Mouse (Mus musculus): Measurements from ENCODE around the gene Yipf4. TPM values are rescaled to one million over a fixed set of nuclear protein-coding genes. Genes with fewer than 3 reads are reported as not detected.

The Yipf4 gene
- total and polyA plus RNA-seq, 3 experiments, result 28.9 to 77.7 (median 41.6) TPM

DNA sequence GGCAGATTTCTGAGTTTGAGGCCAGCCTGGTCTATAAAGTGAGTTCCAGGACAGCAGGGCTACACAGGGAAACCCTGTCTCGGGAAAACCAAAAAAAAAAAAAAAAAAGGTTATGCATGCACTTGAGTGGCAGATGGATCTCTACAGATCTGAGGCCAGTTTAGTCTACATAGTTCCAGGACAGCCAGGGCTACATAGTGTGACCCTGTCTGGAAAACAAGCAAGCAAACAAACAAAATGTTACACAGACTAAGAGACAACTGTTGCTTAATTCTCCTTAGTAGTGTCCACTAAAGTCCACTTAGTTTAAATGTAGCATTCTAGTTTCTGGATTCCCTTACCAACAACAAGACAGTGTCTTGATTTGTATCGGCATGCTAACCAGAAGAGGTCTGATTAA, 36.8 kb downstream of the Yipf4 start:
- dilution Hi-C loops (cut with MboI; ENCODE audit: extremely low pct_ligation_motif_present, extremely low pct_unique_long_range_greater_than_20kb, low sequenced_read_pairs), result no loop called here
- Histone ChIP-seq H3K79me2 (replicated peaks; ENCODE audit: control insufficient read depth, extremely low read depth, insufficient read depth, poor library complexity, severe bottlenecking) (peaks cover 25% of the 10 kb centered on the region), H3K4me1 (ENCODE audit: control insufficient read depth in 1 of 2, insufficient read depth in 2 of 2) (peaks cover 0 to 18% of the 10 kb centered on the region in 2 experiments; a peak in 2 of 4 replicates), H3K27ac (ENCODE audit: insufficient read depth, low read depth) (no peak overlapping the region), H3K36me3 (replicated peaks in 1 of 2; ENCODE audit: control insufficient read depth in 1 of 2, insufficient read depth in 1 of 2, low read length in 1 of 2) (no peaks in the 10 kb centered on the region), H3K9me3 (replicated peaks; ENCODE audit: low read length) (no peaks in the 10 kb centered on the region), H3K27me3 (replicated peaks) (no peaks in the 10 kb centered on the region), H3K9ac (ENCODE audit: insufficient read depth, low read depth) (no peak overlapping the region), H3K4me2 (ENCODE audit: insufficient read depth, low read depth, poor library complexity, severe bottlenecking) (no peak overlapping the region), H3K4me3 (replicated peaks in 1 of 3; ENCODE audit: low read depth in 2 of 3, low read length in 2 of 3, poor library complexity in 1 of 3) (no peak overlapping the region)
- in situ Hi-C loops (cut with MboI; ENCODE audit: low pct_ligation_motif_present, low pct_unique_long_range_greater_than_20kb, low sequenced_read_pairs), result no loop called here
- DNase-seq (ENCODE audit: extremely low read depth), result no peak
- TF ChIP-seq USF1 (IDR thresholded peaks at IDR 0.05; ENCODE audit: low read depth, low read length), result no peak
- TF ChIP-seq ELF1 (IDR thresholded peaks at IDR 0.05; ENCODE audit: low read depth, low read length), result no peak
- TF ChIP-seq ETS1 (conservative IDR thresholded peaks at IDR 0.05; ENCODE audit: low read depth, low read length), result no peak
- TF ChIP-seq ZNF384 (IDR thresholded peaks at IDR 0.05; ENCODE audit: low read depth, low read length), result no peak
- no peak for TF ChIP-seq PAX5 (IDR thresholded peaks at IDR 0.05; ENCODE audit: low read length)
- no peak for TF ChIP-seq CTCF (conservative IDR thresholded peaks at IDR 0.05 in 1 of 2, IDR thresholded peaks at IDR 0.05 in 1 of 2; ENCODE audit: low read depth in 2 of 2, low read length in 2 of 2)
- no peak for TF ChIP-seq MAZ (IDR thresholded peaks at IDR 0.05; ENCODE audit: low read depth, low read length)
- no peak for TF ChIP-seq BHLHE40 (IDR thresholded peaks at IDR 0.05; ENCODE audit: low read depth, low read length)
- no peak for TF ChIP-seq JUN (IDR thresholded peaks at IDR 0.05; ENCODE audit: insufficient read depth, low read depth, low read length)
- TF ChIP-seq KAT2A (IDR thresholded peaks at IDR 0.05; ENCODE audit: insufficient replicate concordance, low read length), result no peak
- no peak for TF ChIP-seq RCOR1 (conservative IDR thresholded peaks at IDR 0.05; ENCODE audit: low read depth, low read length)
- no peak; the same call in 1 of the 2 replicates for TF ChIP-seq CHD1 (IDR thresholded peaks at IDR 0.05; ENCODE audit: low read depth, low read length)
- TF ChIP-seq MXI1 (IDR thresholded peaks at IDR 0.05; ENCODE audit: low read depth, low read length), result no peak

DNA sequence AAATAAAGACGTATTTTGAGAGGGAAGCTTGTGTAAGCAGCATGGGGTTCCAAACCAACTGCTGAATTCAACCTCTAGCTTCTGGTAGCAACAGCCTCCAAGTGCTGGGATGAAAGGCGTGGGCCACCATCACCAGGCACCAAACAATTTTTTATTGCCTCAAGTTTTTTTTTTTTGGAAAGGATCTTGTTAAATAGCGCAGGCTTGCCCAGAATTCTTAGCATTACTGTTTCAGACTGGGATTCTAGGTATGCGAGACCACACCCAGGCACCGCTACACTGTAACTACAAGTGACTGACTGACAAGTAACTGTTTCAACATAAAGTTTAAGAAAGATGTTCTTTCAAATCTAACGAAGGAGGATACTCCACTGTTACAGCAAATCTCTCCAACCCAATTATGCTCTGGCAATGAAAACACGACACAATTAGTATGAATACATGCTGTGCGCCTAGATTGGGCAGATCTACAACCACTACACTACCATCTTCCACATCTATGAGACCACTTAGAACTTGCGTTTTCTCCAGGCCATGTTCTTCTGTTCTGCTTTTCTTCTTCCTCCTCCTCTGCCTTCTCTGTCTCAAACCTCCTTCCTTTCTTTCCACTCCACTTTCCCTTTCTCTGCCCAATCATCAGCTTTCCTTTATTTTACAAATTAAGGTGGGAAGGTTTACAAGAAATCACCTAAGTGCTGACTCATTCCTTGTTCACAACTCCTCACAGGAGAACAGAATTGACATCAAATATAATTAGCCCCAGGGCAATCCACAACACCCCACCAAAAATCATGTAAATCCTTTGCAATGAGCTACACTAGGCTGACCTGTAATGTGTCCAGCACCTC, 37.7 kb downstream of the Yipf4 start:
- TF ChIP-seq NELFE (IDR thresholded peaks at IDR 0.05; ENCODE audit: low read depth, low read length), result no peak
- TF ChIP-seq MAX (IDR thresholded peaks at IDR 0.05; ENCODE audit: low read length), result no peak
- TF ChIP-seq CHD2 (IDR thresholded peaks at IDR 0.05; ENCODE audit: low read length), result no peak
- H3K9ac ChIP-seq (ENCODE audit: insufficient read depth, low read depth), result peak overlapping the region; percentile 93
- no peaks in the 10 kb centered on the region for H3K36me3 ChIP-seq (replicated peaks in 1 of 2; ENCODE audit: control insufficient read depth in 1 of 2, insufficient read depth in 1 of 2, low read length in 1 of 2)
- no peaks in the 10 kb centered on the region for H3K27me3 ChIP-seq (replicated peaks)
- H3K27ac ChIP-seq (ENCODE audit: insufficient read depth, low read depth), result peak overlapping the region; percentile 88
- H3K9me3 ChIP-seq (replicated peaks; ENCODE audit: low read length), result no peaks in the 10 kb centered on the region
- peak overlapping the region; percentile 93 for H3K4me2 ChIP-seq (ENCODE audit: insufficient read depth, low read depth, poor library complexity, severe bottlenecking)
- peaks cover 0 to 26% of the 10 kb centered on the region in 2 experiments; a peak in 2 of 4 replicates for H3K4me1 ChIP-seq (ENCODE audit: control insufficient read depth in 1 of 2, insufficient read depth in 2 of 2)
- dilution Hi-C loops (cut with MboI; ENCODE audit: extremely low pct_ligation_motif_present, extremely low pct_unique_long_range_greater_than_20kb, low sequenced_read_pairs) (no loop called here), in situ Hi-C loops (cut with MboI; ENCODE audit: low pct_ligation_motif_present, low pct_unique_long_range_greater_than_20kb, low sequenced_read_pairs) (no loop called here)
- peaks cover 33% of the 10 kb centered on the region for H3K79me2 ChIP-seq (replicated peaks; ENCODE audit: control insufficient read depth, extremely low read depth, insufficient read depth, poor library complexity, severe bottlenecking)
- H3K4me3 ChIP-seq (replicated peaks in 1 of 3; ENCODE audit: low read depth in 2 of 3, low read length in 2 of 3, poor library complexity in 1 of 3), result peak overlapping the region; percentile 47 to 55 (median 51)
- DNase-seq (ENCODE audit: extremely low read depth), result peak; percentile 24
